Mouse (Mus musculus): ENCODE data around the gene Nup93.

Nup93 gene

GRCm38 (mm10) chr8:94268359-94268890 lies 54.1 kb downstream of the Nup93 start:
- no peak for DNase-seq (ENCODE audit: low read depth)

- DNase-seq (ENCODE audit: low read depth): no peak
Measured at GRCm38 (mm10) chr8:94270309-94270708, 55.9 kb downstream of the Nup93 start.

- DNase-seq (ENCODE audit: low read depth): peak; percentile 65
Measured at GRCm38 (mm10) chr8:94271102-94271501, 56.7 kb downstream of the Nup93 start.

GRCm38 (mm10) chr8:94272612-94273011 lies 58.2 kb downstream of the Nup93 start:
- DNase-seq (ENCODE audit: low read depth): no peak

DNA sequence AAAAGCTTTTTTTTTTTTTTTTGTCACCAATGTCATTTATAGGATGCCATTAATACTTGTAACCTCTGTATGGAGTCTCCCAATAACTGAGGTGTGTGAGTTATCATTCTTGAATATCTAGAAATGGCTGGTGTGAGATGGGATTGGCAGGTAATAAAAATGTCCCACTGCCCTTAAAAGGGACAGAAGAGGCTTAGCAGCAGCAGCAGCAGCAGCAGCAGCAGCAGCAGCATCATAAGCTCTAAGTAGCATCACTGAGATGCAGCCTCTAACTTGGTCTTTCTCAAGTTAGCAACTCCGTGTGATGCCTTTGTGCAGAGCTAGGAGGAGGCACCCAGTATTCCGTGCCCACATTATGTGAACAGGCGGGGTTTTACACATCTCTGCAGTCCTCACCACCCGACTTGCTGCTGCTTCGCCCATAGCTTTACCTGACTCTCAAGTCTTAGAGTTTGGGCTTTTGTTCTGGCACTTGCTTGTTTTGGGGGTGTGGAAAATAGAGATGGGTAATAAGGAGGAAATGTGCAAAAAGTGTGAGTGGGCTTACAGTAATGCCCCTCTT lies 59.0 kb downstream of the Nup93 start:
- no peak for DNase-seq (ENCODE audit: low read depth)

- DNase-seq (ENCODE audit: low read depth): no peak
Measured at GRCm38 (mm10) chr8:94274030-94274429, 59.7 kb downstream of the Nup93 start.

- DNase-seq (ENCODE audit: low read depth): no peak
Measured at GRCm38 (mm10) chr8:94278295-94278694, 63.9 kb downstream of the Nup93 start.

- no peak for DNase-seq (ENCODE audit: low read depth)
Measured at GRCm38 (mm10) chr8:94280001-94280613, 65.7 kb downstream of the Nup93 start.

- DNase-seq (ENCODE audit: low read depth): no peak
Measured at GRCm38 (mm10) chr8:94282453-94282985, 68.2 kb downstream of the Nup93 start.

DNA sequence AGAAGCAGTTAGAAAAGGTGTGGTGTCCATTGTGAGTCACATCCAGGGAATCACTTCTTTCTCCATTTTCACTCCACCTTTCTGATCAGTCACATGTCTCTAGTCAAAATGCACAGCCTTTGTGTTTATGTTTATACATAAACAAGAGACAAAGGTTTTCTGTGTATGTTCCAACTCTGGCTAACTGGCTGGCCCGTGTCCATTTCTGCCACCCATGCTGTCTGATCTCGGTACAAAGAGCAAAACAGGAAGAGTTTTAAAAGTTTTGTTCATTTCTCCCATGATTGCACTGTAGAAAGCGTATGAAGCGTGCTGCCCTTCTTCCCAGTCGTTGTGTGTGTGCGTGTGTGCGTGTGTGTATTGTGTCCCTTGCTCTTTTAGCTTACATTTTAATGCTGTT lies 69.8 kb downstream of the Nup93 start:
- DNase-seq (ENCODE audit: low read depth): no peak

- DNase-seq (ENCODE audit: low read depth): peak; percentile 73
Measured at GRCm38 (mm10) chr8:94290606-94291005, 76.2 kb downstream of the Nup93 start.

GRCm38 (mm10) chr8:94292072-94292471 lies 77.7 kb downstream of the Nup93 start:
- DNase-seq (ENCODE audit: low read depth): peak; percentile 66

- no peak for DNase-seq (ENCODE audit: low read depth)
Measured at GRCm38 (mm10) chr8:94292626-94293025, 78.3 kb downstream of the Nup93 start.

- no peak for DNase-seq (ENCODE audit: low read depth)
Measured at GRCm38 (mm10) chr8:94295687-94296086, 81.3 kb downstream of the Nup93 start.

- no peak for DNase-seq (ENCODE audit: low read depth)
Measured at GRCm38 (mm10) chr8:94296312-94296991, 82.1 kb downstream of the Nup93 start.

DNA sequence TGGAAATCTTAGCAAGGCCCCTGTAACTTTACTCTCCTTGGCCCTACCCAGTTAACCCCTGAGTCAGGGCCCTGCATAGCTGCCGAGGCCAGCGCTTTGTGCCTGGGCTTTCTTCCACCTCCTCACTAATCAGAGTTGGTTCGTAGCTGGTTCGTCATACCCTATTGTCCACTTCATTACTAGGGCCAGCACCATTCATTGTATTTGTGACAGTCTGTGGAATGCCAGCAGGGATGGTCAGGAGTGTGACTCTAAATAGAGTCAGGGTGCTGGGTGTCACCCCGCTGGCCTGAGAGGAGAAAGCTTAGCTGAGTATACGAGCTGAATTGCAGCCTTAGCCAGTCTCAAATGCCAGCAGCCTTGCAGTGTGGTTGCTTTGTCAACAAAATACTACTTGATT lies 82.7 kb downstream of the Nup93 start:
- no peak for DNase-seq (ENCODE audit: low read depth)

GRCm38 (mm10) chr8:94300809-94301208 lies 86.4 kb downstream of the Nup93 start:
- DNase-seq (ENCODE audit: low read depth): no peak

- no peak for DNase-seq (ENCODE audit: low read depth)
Measured at GRCm38 (mm10) chr8:94304412-94304811, 90.0 kb downstream of the Nup93 start.

- no peak for DNase-seq (ENCODE audit: low read depth)
Measured at GRCm38 (mm10) chr8:94306989-94307513, 92.7 kb downstream of the Nup93 start.

DNA sequence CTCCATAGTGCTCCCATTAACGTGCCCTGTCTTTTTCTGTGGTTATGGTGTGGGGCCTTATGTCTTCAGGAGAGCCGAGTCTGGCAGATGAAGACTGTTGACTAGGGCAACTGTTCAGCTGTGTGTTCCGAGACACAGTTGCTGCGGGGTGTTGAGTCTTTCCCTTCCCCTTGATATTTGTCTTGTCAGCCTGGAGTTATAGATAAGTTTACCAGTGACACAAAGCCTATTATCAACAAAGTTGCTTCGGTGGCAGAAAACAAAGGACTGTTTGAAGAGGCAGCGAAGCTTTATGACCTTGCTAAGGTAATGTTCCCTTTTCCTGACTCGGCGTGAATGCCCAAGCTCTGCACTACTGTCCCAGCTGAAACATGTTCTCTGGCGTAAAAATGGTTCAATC lies 93.3 kb downstream of the Nup93 start:
- DNase-seq (ENCODE audit: low read depth): no peak

- no peak for DNase-seq (ENCODE audit: low read depth)
Measured at GRCm38 (mm10) chr8:94314069-94314468, 99.7 kb downstream of the Nup93 start.

DNA sequence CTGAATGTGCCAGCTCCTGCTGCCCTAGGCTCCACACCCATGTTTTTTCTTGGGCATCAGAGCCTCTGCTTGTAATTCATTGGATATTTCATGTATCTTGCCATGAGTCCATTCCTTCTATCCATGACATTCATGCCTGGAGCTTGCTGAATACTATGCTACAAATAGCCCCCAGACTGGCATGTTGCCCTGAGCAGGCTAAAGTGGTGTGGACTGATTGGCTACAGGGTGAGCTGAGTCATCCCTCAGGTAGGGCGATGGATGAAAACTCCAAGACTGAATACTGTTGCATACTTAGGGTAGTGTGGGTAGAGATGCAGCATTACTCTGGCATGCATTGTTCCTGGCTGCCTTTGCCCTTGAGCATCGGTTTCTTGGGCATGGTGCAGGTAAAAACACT lies 102.9 kb downstream of the Nup93 start:
- no peak for DNase-seq (ENCODE audit: low read depth)

DNA sequence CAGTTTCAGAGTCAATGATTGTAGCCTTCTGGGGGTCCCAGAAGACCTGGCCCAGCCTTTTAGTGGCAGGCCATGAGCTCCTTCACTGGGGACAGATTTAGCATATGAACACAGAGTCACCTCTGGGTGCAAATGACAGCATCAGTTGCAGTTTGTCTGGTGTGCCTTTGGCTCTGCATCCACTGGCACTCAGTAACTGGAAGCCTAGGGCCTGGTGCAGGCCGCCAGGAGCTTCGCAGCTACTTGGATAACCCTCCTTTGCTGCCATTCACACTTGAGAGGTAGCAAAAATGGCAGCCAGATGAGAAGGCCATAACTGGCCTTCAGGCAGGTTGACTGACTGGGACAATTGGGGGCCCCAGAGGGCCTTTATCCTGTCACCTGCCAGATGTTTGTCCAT lies 103.3 kb downstream of the Nup93 start:
- no peak for DNase-seq (ENCODE audit: low read depth)
